Mouse (Mus musculus) spleen, adult 2 months (tissue): ENCODE measurements around the gene Kif5c.

ENCODE experiments used
- CTCF ChIP-seq: fragments of 200-500 bp; IDR thresholded peaks from 2 replicates; pipeline ENCODE4 v1.5.1; 2011; ENCODE audit warnings: mild to moderate bottlenecking, inconsistent platforms; ENCODE audit not compliant: insufficient read depth, insufficient read length, insufficient replicate concordance; ENCODE audit errors: extremely low read depth
- POLR2A ChIP-seq: fragments of 200-500 bp; IDR thresholded peaks from 2 replicates; pipeline ENCODE4 v1.6.1; 2011; ENCODE audit warnings: low read depth, low read length, inconsistent platforms

DNA sequence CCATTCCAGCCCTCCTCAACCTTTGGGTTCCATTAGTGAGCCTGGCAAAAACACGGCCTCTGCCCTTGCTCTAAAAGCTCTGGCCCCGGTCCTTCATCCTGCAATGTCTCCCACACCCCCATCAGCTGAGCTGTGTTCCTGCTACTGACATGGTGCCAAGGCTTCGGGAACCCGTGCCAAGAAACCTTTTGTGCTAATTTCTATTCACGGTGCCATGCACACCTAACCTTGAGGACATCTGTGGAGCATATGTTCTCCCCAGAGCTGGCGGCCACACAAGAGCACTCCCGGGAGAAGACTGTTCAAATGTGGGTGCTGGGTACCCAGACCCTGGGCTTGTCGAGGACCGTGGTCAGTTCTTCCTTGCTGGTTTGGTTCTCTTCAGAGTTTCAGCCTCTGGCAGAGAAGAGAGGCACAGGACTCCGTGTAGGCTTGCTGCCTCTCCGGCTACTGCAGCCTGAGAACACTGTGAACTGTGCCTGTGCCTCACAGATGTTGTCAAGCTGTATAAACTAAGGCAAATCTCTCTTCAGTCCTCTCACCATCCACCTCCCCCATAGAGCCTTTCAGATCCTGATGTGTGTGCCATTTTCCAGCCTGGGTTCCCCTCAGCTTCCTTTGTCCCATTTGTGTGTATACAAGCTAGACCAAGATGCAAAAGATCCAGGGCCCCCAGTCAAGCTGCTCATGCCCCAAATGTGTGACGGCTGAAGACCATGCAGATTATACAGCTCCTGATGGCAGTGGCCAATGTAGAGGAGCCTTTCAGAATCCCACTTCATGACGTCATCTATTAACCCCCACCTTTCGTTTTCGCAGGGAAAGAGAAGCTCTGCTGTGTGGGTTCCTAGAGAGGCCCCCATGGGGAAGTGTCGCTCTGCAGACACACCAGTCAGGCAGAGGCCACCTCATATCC is 49.0 kb upstream of the Kif5c start:
- no peak for TF ChIP-seq CTCF
- no peak for TF ChIP-seq POLR2A
